23 mouse cellular contexts compared by ENCODE assay signal in genomic region chr1:30847706-30848105, GRCm38 (mm10).
"Had no signal": no experiment of that assay in that cellular context is flagged by ENCODE, and none has a peak within 500 bp of the region (broad histone marks: within the 10 kb centered on the region; RNA-seq: fewer than 3 reads in every experiment).

No protein-coding gene starts in this region.

- H3K4me1 ChIP-seq: intestine, embryonic 15.5 days; limb, embryonic 12.5 days; limb, embryonic 15.5 days; lung, embryonic 15.5 days; midbrain, embryonic 12.5 days; midbrain, embryonic 15.5 days; neural tube, embryonic 13.5 days; stomach, embryonic 15.5 days had no signal

- H3K4me2 ChIP-seq: intestine, embryonic 15.5 days; limb, embryonic 12.5 days; limb, embryonic 15.5 days; liver, embryonic 11.5 days; lung, embryonic 15.5 days; midbrain, embryonic 12.5 days; midbrain, embryonic 15.5 days; neural tube, embryonic 13.5 days; stomach, embryonic 15.5 days had no signal

- H3K36me3 ChIP-seq: intestine, embryonic 15.5 days; limb, embryonic 15.5 days; midbrain, embryonic 12.5 days; midbrain, embryonic 15.5 days; stomach, embryonic 15.5 days had no signal

- ATAC-seq: intestine, embryonic 15.5 days; liver, postnatal 0 days; midbrain, embryonic 15.5 days had no signal

- H3K27me3 ChIP-seq: intestine, embryonic 15.5 days; limb, embryonic 12.5 days; limb, embryonic 15.5 days; lung, embryonic 15.5 days; megakaryocyte, embryonic 14.5 days; midbrain, embryonic 12.5 days; midbrain, embryonic 15.5 days; neural tube, embryonic 13.5 days; stomach, embryonic 15.5 days had no signal

- H3K9ac ChIP-seq: intestine, embryonic 15.5 days; limb, embryonic 12.5 days; limb, embryonic 15.5 days; liver, embryonic 14.5 days; liver, postnatal 0 days; lung, embryonic 15.5 days; midbrain, embryonic 12.5 days; midbrain, embryonic 15.5 days; neural tube, embryonic 13.5 days; stomach, embryonic 15.5 days had no signal

- DNase-seq: kidney, adult 11 months; kidney, adult 8-10 months; kidney, postnatal 14 days; left cerebral cortex, postnatal 4 days; liver, postnatal 0 days; lung, postnatal 10 days; lung, postnatal 36 days; retina, postnatal 1 day; right cerebral cortex, postnatal 25 days; spleen, adult 18-20 months; thymus, postnatal 25 days had no signal

- H3K4me3 ChIP-seq: intestine, embryonic 15.5 days; limb, embryonic 12.5 days; limb, embryonic 15.5 days; lung, embryonic 15.5 days; megakaryocyte, embryonic 14.5 days; midbrain, embryonic 12.5 days; midbrain, embryonic 15.5 days; myocyte; neural tube, embryonic 13.5 days; stomach, embryonic 15.5 days had no signal

- H3K9me3 ChIP-seq: intestine, embryonic 15.5 days; limb, embryonic 12.5 days; limb, embryonic 15.5 days; lung, embryonic 15.5 days; megakaryocyte, embryonic 14.5 days; midbrain, embryonic 12.5 days; midbrain, embryonic 15.5 days; neural tube, embryonic 13.5 days; stomach, embryonic 15.5 days had no signal

- H3K27ac ChIP-seq: intestine, embryonic 15.5 days; limb, embryonic 12.5 days; limb, embryonic 15.5 days; liver, embryonic 14.5 days; lung, embryonic 15.5 days; midbrain, embryonic 12.5 days; midbrain, embryonic 15.5 days; neural tube, embryonic 13.5 days; stomach, embryonic 15.5 days had no signal
